23 mouse cellular contexts compared by ENCODE assay signal in the genomic region with DNA sequence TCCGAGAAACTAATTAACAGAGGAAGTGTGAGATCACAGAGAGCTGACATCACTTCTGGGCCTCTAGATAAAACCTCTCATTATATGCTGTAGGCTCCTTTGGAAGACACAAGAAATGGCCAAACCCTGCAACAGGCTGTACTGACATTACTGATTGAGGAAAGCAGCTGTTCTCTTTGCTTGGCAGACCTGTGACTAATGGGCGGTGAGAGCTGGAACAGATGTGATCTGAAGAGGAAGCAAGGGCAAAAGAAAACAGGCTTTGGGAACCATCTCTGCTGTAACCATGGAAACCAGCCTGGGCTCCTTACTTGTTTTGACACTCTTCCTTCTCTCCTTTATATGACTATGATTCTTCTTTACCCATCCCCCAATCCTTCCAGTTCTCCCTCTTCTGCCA. TPM values are rescaled to one million over a fixed set of nuclear protein-coding genes. Genes with fewer than 3 reads are reported as not detected.
DNase-seq lines count a peak whose midpoint lies in the region; ATAC-seq lines count a peak whose summit lies in the region.
"Had no signal": no experiment of that assay in that cellular context is flagged by ENCODE, and none has a peak within 500 bp of the region (broad histone marks: within the 10 kb centered on the region; RNA-seq: fewer than 3 reads in every experiment).

No protein-coding gene starts in this region.

- H3K4me1 ChIP-seq in heart, embryonic 10.5 days: no peaks in the 10 kb centered on the region
- peaks cover 3% of the 10 kb centered on the region; the same call in 1 of the 2 replicates for H3K4me1 ChIP-seq in neural tube, embryonic 15.5 days

- no peak overlapping the region for H3K27ac ChIP-seq in heart, embryonic 10.5 days
- H3K27ac ChIP-seq in neural tube, embryonic 15.5 days (replicated peaks): no peak overlapping the region
- H3K27ac ChIP-seq: macrophage; stomach, postnatal 0 days had no signal

- no peak overlapping the region for H3K9ac ChIP-seq in neural tube, embryonic 15.5 days (replicated peaks)

- no peak overlapping the region for H3K4me3 ChIP-seq in heart, embryonic 10.5 days
- no peak overlapping the region for H3K4me3 ChIP-seq in neural tube, embryonic 15.5 days (replicated peaks)
- H3K4me3 ChIP-seq: erythroblast, embryonic 14.5 days had no signal

- DNase-seq in heart, adult 11 months: peak; percentile 95
- DNase-seq in heart, embryonic 10.5 days (ENCODE audit: low spot score): no peak
- peak; percentile 42 for DNase-seq in neural tube, embryonic 10.5 days (ENCODE audit: extremely low spot score, low spot score)
- DNase-seq in heart, postnatal 10 days: peak; percentile 56 to 58
- DNase-seq in left cerebral cortex, adult 11 months (ENCODE audit: low spot score): no peak
- DNase-seq in adrenal gland, postnatal 4 days (ENCODE audit: low spot score in 2 of 2): no peak
- DNase-seq: adrenal gland, postnatal 10 days; cerebellum, adult 2 months; kidney, postnatal 4 days; liver; lung, adult 18-20 months; right cerebral cortex, postnatal 25 days had no signal

- no peaks in the 10 kb centered on the region for H3K36me3 ChIP-seq in heart, embryonic 10.5 days
- no peaks in the 10 kb centered on the region for H3K36me3 ChIP-seq in neural tube, embryonic 15.5 days

- H3K27me3 ChIP-seq in heart, embryonic 10.5 days (ENCODE audit: insufficient read depth, poor library complexity, severe bottlenecking): no peaks in the 10 kb centered on the region
- no peaks in the 10 kb centered on the region for H3K27me3 ChIP-seq in neural tube, embryonic 15.5 days (replicated peaks)

- 55% methylated on average over 2 of the region's 2 CpGs for WGBS in heart, embryonic 10.5 days
- 81% methylated on average over 2 of the region's 2 CpGs for WGBS in neural tube, embryonic 15.5 days

- no peaks in the 10 kb centered on the region for H3K9me3 ChIP-seq in heart, embryonic 10.5 days
- no peaks in the 10 kb centered on the region for H3K9me3 ChIP-seq in neural tube, embryonic 15.5 days (replicated peaks)

- H3K4me2 ChIP-seq in neural tube, embryonic 15.5 days: no peak overlapping the region

- ATAC-seq in neural tube, embryonic 15.5 days (ENCODE audit: low FRiP score): no peak
- no peak for ATAC-seq in megakaryocyte, adult 5-6 weeks (ENCODE audit: poor library complexity, severe bottlenecking)
- ATAC-seq: forebrain, embryonic 14.5 days; midbrain, embryonic 16.5 days had no signal

- intact Hi-C loops in heart, postnatal 10 days (cut with DNase I): loop anchor here (5.0 kb wide), 1 partner anchor 36 kb away; no protein-coding TSS in a partner anchor

RNA-seq across cellular contexts. Expression of a gene that starts 56.7 kb away (rescaled TPM):
- 0.47 and 0.57 TPM in 2 replicates for polyA plus RNA-seq in heart, embryonic 10.5 days (2016; fragmentation: Nextera tagmentation; extraction: Ambion mirVana)
- polyA plus RNA-seq in neural tube, embryonic 15.5 days (2015; fragmentation: Nextera tagmentation; extraction: Ambion mirVana): 0.37 and 0.45 TPM in 2 replicates
- under 1 TPM in 1 of 2 experiments, not detected in 1; 0.79 TPM for total RNA-seq in heart, postnatal 10 days (2021)
- total RNA-seq in megakaryocyte, adult 5-6 weeks (2015): not detected in 2 replicates
- total RNA-seq in megakaryocyte, adult 5-6 weeks (2017): not detected in 2 replicates
- total RNA-seq in adrenal gland, postnatal 4 days (2021): 1 to 10 TPM; 2.0 to 9.2 TPM
- total RNA-seq: common myeloid progenitor, adult 5-6 weeks; granulocyte monocyte progenitor cell, adult 5-6 weeks; MEL had no signal
- polyA plus RNA-seq: erythroblast, embryonic 14.5 days; hindbrain, embryonic 11.5 days; macrophage had no signal

Comparison
In these comparisons a context has a peak if more than half of its experiments do, and no peak if none do; other contexts are left out.
1. DNase-seq: peak in heart, adult 11 months (single experiment), neural tube, embryonic 10.5 days (single experiment) and heart, postnatal 10 days (2 of 2); none in heart, embryonic 10.5 days (single experiment), left cerebral cortex, adult 11 months (single experiment) and adrenal gland, postnatal 4 days (0 of 2).